Mouse (Mus musculus) kidney, adult 2 months (tissue): ENCODE measurements around the gene Cox8a.

Source experiments
- CTCF ChIP-seq: fragments of 200-500 bp; conservative IDR thresholded peaks from 2 replicates; pipeline ENCODE4 v1.5.1; 2011; ENCODE audit warnings: low read depth, mild to moderate bottlenecking, control low read depth, low read length, moderate library complexity, mixed read lengths; ENCODE audit not compliant: insufficient read depth, insufficient read length
- POLR2A ChIP-seq: fragments of 200-500 bp; IDR thresholded peaks from one replicate; pipeline ENCODE4 v1.6.1; 2011; ENCODE audit warnings: low read depth, low read length, control low read depth

- TF ChIP-seq POLR2A: no peak
- no peak for TF ChIP-seq CTCF
Measured at GRCm38 (mm10) chr19:7212216-7212615, 5.2 kb downstream of the Cox8a start.
